Mouse (Mus musculus) Muller cell, postnatal 12 days (primary cell): ENCODE measurements around the gene Tldc2.
A peak's percentile ranks its signal among the peaks of the same experiment; 100 is the strongest.

Experiments
- DNase-seq: peaks from one replicate; pipeline ENCODE4 v3.0.0-alpha.2; 2015; ENCODE audit errors: inconsistent ontology term

Gene Tldc2

GRCm38 (mm10) chr2:157127370-157127769 lies 40.5 kb downstream of the Tldc2 start:
- DNase-seq = no peak

- DNase-seq = no peak
Measured at GRCm38 (mm10) chr2:157128072-157128471, 41.2 kb downstream of the Tldc2 start.

GRCm38 (mm10) chr2:157129096-157129495 lies 42.2 kb downstream of the Tldc2 start:
- no peak for DNase-seq

- no peak for DNase-seq
Measured at GRCm38 (mm10) chr2:157129601-157130164, 42.8 kb downstream of the Tldc2 start.

GRCm38 (mm10) chr2:157130813-157131514 lies 44.1 kb downstream of the Tldc2 start:
- DNase-seq = no peak

GRCm38 (mm10) chr2:157132086-157132485 lies 45.2 kb downstream of the Tldc2 start:
- DNase-seq = no peak

GRCm38 (mm10) chr2:157132686-157133540 lies 46.1 kb downstream of the Tldc2 start:
- no peak for DNase-seq

GRCm38 (mm10) chr2:157133769-157134478 lies 47.1 kb downstream of the Tldc2 start:
- peak; percentile 82 for DNase-seq

- DNase-seq = no peak
Measured at GRCm38 (mm10) chr2:157134479-157134931, 47.6 kb downstream of the Tldc2 start.

GRCm38 (mm10) chr2:157135014-157135413 lies 48.2 kb downstream of the Tldc2 start, which contains the start of gene Samhd1:
Gene Samhd1 (minus strand): TSS chr2:157135265.
- peak; percentile 96 for DNase-seq

GRCm38 (mm10) chr2:157135529-157136120 lies 48.8 kb downstream of the Tldc2 start:
- no peak for DNase-seq

GRCm38 (mm10) chr2:157136176-157136575 lies 49.3 kb downstream of the Tldc2 start:
- DNase-seq = peak; percentile 11

GRCm38 (mm10) chr2:157136646-157137045 lies 49.8 kb downstream of the Tldc2 start:
- peak; percentile 66 for DNase-seq

- DNase-seq = no peak
Measured at GRCm38 (mm10) chr2:157137959-157138731, 51.3 kb downstream of the Tldc2 start.

GRCm38 (mm10) chr2:157138808-157139207 lies 52.0 kb downstream of the Tldc2 start:
- DNase-seq = no peak

GRCm38 (mm10) chr2:157139251-157139802 lies 52.5 kb downstream of the Tldc2 start:
- no peak for DNase-seq

GRCm38 (mm10) chr2:157141962-157142361 lies 55.1 kb downstream of the Tldc2 start:
- DNase-seq = no peak

GRCm38 (mm10) chr2:157144132-157144531 lies 57.3 kb downstream of the Tldc2 start:
- DNase-seq = no peak

GRCm38 (mm10) chr2:157145173-157145572 lies 58.3 kb downstream of the Tldc2 start:
- DNase-seq = no peak
